Mouse (Mus musculus) embryo, embryonic 11 days (tissue): ENCODE data around the gene Slc35g2.

Experiments
- DNase-seq: peaks from one replicate; pipeline ENCODE4 v3.0.0-alpha.2; 2015

Slc35g2 gene

GRCm38 (mm10) chr9:100570626-100571233 is at the start of gene Slc35g2:
TSS of gene Slc35g2 (minus strand) at chr9:100571090.
- peak; percentile 88 for DNase-seq

- peak; percentile 29 for DNase-seq
These were observed 46.1 kb upstream of the Slc35g2 start for GRCm38 (mm10) chr9:100616947-100617346.

GRCm38 (mm10) chr9:100613501-100614071 is 42.7 kb upstream of the Slc35g2 start:
- DNase-seq, result no peak

GRCm38 (mm10) chr9:100605985-100606554 is 35.2 kb upstream of the Slc35g2 start:
- peak; percentile 52 for DNase-seq

GRCm38 (mm10) chr9:100605522-100605921 is 34.6 kb upstream of the Slc35g2 start:
- DNase-seq, result no peak

GRCm38 (mm10) chr9:100603156-100603555 is 32.3 kb upstream of the Slc35g2 start:
- DNase-seq, result no peak

- DNase-seq, result no peak
These were observed 31.2 kb upstream of the Slc35g2 start for GRCm38 (mm10) chr9:100602130-100602529.

GRCm38 (mm10) chr9:100599761-100600328 is 29.0 kb upstream of the Slc35g2 start:
- DNase-seq, result peak; percentile 43

GRCm38 (mm10) chr9:100597546-100597945 is 26.7 kb upstream of the Slc35g2 start, which contains the start of gene Stag1:
TSS of gene Stag1 (plus strand) at chr9:100597798.
- no peak for DNase-seq

- DNase-seq, result no peak
These were observed 25.4 kb upstream of the Slc35g2 start for GRCm38 (mm10) chr9:100596317-100596716.

- no peak for DNase-seq
These were observed 19.6 kb upstream of the Slc35g2 start for GRCm38 (mm10) chr9:100590462-100590861.

GRCm38 (mm10) chr9:100584031-100584430 is 13.1 kb upstream of the Slc35g2 start:
- DNase-seq, result no peak

GRCm38 (mm10) chr9:100582883-100583575 is 12.1 kb upstream of the Slc35g2 start:
- DNase-seq, result no peak

- peak; percentile 48 for DNase-seq
These were observed 10.9 kb upstream of the Slc35g2 start for GRCm38 (mm10) chr9:100581543-100582492.

- DNase-seq, result peak; percentile 13
These were observed 9.4 kb upstream of the Slc35g2 start for GRCm38 (mm10) chr9:100580196-100580740.

- no peak for DNase-seq
These were observed 3.1 kb upstream of the Slc35g2 start for GRCm38 (mm10) chr9:100573942-100574341.

GRCm38 (mm10) chr9:100573300-100573699 is 2.4 kb upstream of the Slc35g2 start:
- DNase-seq, result no peak

GRCm38 (mm10) chr9:100571511-100571910 is 621 bp upstream of the Slc35g2 start:
- DNase-seq, result no peak

- peak; percentile 59 for DNase-seq
These were observed 878 bp downstream of the Slc35g2 start for GRCm38 (mm10) chr9:100569798-100570625.

- no peak for DNase-seq
These were observed 10.5 kb downstream of the Slc35g2 start for GRCm38 (mm10) chr9:100560251-100560890.
